Mouse (Mus musculus) spleen, adult 2 months (tissue): ENCODE results near the gene Wfdc11.

ENCODE experiments used
- CTCF ChIP-seq: fragments of 200-500 bp; IDR thresholded peaks from 2 replicates; pipeline ENCODE4 v1.5.1; 2011; ENCODE audit warnings: mild to moderate bottlenecking, inconsistent platforms; ENCODE audit not compliant: insufficient read depth, insufficient read length, insufficient replicate concordance; ENCODE audit errors: extremely low read depth
- POLR2A ChIP-seq: fragments of 200-500 bp; IDR thresholded peaks from 2 replicates; pipeline ENCODE4 v1.6.1; 2011; ENCODE audit warnings: low read depth, low read length, inconsistent platforms

DNA sequence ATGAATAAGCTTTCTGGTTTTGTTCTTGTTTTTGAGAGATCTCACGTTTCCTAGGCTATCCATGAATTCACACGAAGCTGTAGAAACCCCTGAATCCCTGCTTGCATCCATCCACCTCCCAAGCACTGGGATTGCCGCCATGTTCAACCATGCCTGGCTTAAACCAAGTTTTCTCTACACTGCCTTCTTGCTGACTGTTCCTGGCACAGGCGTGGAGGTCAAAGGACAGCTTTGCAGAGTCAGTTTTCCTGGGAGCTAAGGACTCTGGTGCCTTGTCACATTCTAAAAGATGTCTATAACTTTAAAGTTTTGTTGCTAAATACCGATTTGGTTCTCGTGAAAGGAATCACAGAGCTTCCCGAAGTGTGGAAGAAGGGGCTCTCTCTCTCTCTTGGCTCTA lies 9.0 kb downstream of the Wfdc11 start:
- TF ChIP-seq CTCF (no peak), POLR2A (no peak)
